Mouse (Mus musculus) gonadal fat pad, adult 2 months (tissue): ENCODE measurements at regions not wholly inside any gene's neighbourhood (a gene's known extent, or its start where the extent isn't known, plus 50 kb on each side); places are given as distances from the start of the nearest gene placed in this dataset.

Experiments
- DNase-seq: peaks from one replicate; pipeline ENCODE4 v3.0.0-alpha.2; 2012; ENCODE audit warnings: low read depth

DNA sequence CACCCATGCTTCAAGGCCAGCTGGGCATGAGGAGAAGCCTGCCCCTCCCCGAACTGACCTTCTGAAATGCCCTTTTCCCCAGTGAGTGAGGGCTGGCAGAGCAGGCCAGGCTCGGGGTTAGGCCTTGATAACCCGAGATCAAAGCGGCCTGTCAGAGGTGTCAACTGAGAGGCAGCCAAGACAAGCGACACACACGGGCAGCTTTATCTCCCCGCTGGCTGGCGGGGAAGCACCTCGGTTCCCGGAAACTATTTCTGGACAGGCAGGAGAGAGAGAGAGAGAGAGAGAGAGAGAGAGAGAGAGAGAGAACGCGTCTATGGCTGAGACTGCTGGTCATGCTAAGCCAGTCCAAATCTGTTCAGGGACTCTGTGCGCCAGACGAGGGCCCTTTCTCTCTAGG is 95.3 kb upstream of the Tbx3 start:
- no peak for DNase-seq

DNA sequence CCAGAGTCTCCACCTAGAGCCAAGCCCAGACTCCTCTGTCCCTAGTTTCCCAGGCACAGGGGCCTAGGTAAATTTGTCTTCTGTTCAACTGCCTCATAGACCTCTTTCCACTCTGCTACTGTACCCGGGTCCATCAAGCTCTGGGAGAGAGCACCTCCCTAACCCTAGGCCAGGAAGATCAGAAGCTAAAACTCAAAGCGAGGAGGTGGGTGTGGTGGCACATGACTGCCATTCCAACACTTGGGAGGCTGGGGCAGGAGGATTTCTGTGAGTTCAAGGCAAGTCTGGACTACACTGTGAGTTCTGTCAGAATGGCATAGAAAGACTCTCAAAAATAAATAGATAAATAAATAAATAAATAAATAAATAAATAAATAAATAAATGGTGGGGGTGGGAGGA is 91.2 kb upstream of the Tbx3 start:
- no peak for DNase-seq

DNA sequence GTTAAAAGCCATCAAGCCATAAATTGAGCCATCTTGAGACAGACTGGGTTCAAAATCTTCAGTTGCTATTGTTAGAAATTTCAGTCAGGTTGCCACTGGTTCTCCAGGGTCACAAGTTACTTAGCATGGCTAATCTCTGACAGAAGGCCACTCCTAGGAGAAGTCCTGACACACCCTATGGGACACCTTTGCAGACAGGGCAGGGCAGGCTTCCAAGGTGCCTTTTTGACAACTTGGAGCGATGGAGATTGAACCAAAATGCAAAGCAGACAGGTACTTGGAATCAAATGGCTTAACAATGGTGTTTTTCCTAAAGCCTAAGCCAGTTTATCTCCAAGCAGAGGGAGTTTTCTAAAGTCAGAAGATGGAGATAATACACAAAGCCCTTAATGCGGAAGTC is 90.7 kb upstream of the Tbx3 start:
- no peak for DNase-seq

DNA sequence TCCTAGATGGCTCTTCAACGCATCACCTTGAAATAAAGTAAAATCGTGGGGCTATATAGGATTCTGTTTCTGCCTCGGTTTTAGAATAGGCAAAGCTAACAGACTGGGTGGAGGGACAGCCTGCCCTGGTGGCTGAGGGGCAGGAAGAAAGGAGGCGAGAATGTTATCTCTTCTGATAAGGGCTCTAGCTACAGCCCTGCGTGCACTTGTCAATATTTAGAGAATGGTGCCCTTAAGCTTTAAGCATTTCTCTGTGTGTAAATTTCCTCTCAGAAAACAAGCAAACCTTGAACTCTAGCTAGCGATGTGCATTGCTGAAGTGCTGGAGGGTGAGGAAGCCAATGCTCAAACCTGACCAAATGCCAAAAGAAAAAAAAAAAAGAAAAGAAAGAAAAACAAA is 90.1 kb upstream of the Tbx3 start:
- no peak for DNase-seq

DNA sequence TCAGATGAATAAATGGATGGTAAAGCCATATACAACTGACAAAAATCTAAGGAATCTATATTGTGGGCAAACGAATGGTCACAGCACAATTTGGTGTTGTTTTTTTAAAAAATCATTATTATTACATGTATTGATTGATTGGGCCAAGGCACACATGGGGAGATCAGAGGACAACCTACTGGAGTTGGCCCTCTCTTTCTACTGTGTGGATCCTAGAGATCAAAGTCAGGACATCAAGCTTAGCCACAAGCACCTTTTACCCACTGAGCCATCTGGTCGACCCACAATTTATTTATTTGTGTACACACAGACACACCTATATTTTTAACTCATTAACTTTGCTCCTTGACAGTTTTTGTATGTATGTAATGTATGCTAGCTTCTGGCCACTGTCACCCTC is 89.7 kb upstream of the Tbx3 start:
- no peak for DNase-seq

DNA sequence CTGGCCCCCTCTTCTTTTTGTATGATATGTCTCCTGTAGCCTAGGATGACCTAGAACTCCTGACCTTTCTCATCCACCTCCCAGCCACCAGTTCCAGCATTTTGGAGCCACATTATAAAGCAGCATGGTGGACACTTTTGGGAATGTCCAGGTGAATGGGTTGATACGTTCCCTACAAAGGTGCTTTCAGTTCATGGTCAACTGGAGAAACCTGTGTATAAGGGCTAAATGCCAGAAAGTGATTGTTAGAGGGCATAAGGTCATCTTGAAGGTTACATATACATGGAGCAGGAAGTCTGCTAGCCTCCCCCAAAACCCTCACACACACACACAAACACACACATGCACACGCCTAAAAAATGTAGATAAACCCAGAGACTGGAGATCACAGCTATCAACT is 86.1 kb upstream of the Tbx3 start:
- DNase-seq: no peak

GRCm38 (mm10) chr5:119584914-119585313 is 85.6 kb upstream of the Tbx3 start:
- no peak for DNase-seq

GRCm38 (mm10) chr5:119586391-119587058 is 83.9 kb upstream of the Tbx3 start:
- no peak for DNase-seq

GRCm38 (mm10) chr5:119587239-119587811 is 83.1 kb upstream of the Tbx3 start:
- DNase-seq: no peak

DNA sequence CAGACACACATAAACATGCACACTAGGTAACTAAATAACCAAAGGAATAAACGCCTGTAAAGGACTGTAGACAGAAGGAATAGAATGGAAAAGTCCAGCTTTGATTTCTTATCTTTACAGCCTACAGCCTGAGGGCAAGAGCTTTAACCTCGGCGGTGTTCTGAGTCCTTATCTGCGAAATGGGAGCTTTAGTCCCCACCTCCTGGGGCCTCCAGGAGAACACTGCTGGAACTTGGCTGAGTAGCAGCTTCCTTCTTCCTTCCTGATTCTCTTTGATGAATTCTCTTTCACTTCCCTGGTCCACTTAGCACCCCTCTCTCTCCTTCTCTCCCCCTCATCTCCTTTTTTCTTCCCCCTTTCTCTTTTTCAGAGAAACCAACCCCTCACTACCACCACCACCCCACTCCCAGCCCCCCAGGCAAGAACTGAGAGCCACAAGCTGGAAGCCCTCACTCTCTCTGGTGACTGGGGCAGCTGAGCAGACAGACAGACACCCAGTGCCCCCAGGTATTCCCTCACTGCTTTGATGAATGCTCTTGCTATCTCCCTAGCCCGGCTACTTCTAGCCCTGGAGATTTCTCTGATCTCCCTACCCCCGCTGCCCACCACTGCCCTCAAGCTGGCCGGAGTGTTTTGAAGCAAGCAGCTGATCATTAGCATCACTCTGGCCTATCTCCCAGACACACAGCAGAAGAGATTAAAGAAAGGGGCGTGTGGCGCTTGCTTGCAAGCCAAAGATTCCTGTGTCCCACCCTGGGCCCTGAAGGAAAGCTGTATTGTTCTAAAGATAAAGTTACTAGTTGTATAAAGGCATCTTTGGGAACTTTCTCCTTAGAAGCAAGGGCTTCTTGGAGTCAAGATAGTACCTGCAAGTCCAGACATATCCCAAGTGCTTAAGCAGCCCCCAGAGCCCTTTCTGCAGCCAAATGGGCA is 81.9 kb upstream of the Tbx3 start:
- no peak for DNase-seq

GRCm38 (mm10) chr5:119591271-119591670 is 79.2 kb upstream of the Tbx3 start:
- no peak for DNase-seq

DNA sequence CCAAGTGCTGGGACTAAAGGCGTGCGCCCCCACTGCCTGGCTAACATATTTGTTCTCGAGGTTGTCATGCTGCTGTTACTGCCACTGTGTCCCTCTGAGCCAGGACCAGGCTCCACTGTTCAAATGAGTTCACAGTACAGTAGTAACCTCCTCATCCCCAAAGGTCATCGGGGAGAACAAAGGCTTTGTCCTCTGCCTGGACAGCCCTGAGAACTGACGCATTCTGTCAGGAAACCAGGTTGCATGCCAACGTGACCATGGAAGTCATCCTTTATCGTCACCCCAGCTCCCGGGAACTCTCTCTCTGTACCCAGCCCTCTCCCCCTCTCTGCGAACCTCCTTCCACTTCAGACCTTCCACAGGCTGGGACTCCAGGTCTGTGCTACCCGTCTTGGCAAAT is 77.6 kb upstream of the Tbx3 start:
- DNase-seq: no peak

DNA sequence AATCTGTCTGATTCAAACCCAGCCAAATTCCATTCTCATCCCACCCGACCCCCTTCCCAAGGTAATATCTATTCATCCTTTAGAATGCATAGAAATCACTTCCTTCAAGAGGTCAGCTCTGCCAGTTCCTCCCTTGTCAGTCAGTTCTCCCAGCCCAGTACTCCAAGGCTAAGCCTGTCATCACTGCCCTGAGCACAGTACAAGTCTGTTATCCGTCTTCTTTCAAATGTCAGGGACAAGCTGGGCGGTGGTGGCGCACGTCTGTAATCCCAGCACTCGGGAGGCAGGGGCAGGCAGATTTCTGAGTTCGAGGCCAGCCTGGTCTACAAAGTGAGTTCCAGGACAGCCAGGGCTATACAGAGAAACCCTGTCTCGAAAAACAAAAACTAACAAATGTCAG is 75.9 kb upstream of the Tbx3 start:
- no peak for DNase-seq

DNA sequence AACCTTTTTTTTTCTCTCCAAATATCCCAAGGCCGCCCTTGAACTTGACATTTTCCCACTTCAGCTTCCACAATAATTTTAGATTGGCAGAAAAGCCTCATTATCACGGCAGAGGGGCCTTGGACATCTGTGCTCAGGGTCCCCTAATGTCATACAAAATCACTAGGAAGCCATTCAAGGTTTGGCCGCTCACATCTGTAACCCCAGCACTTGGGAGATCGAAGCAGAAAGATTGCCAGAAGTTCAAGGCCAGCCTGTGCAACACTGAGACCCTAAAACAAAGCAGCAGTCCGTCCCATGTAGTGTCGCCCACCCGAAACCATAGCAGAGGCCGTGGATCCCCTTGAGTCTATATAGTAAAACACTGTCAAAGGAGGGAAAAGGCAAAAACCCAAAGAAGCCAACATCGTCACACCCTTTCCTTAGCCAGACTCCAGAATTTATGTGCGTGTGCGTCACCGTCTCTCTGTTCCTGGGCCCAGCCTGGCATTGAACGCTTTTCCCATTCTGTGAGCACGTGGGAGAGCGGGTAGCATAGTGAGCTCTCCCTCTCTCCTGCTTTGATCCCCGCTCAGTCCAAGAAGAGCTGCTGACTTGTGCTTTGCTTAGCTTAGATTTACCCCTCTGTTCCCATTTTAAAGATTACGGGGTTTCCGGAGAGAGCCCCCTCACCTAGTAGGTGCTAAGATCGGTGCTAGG is 74.0 kb upstream of the Tbx3 start:
- no peak for DNase-seq

GRCm38 (mm10) chr5:119596994-119597391 is 73.5 kb upstream of the Tbx3 start:
- no peak for DNase-seq

GRCm38 (mm10) chr5:119597530-119597929 is 72.9 kb upstream of the Tbx3 start:
- DNase-seq: no peak

- no peak for DNase-seq
Observed at GRCm38 (mm10) chr5:119598166-119598565, 72.3 kb upstream of the Tbx3 start.

- no peak for DNase-seq
Observed at GRCm38 (mm10) chr5:119601390-119601789, 69.1 kb upstream of the Tbx3 start.

- DNase-seq: no peak
Observed at GRCm38 (mm10) chr5:119602001-119602400, 68.5 kb upstream of the Tbx3 start.

DNA sequence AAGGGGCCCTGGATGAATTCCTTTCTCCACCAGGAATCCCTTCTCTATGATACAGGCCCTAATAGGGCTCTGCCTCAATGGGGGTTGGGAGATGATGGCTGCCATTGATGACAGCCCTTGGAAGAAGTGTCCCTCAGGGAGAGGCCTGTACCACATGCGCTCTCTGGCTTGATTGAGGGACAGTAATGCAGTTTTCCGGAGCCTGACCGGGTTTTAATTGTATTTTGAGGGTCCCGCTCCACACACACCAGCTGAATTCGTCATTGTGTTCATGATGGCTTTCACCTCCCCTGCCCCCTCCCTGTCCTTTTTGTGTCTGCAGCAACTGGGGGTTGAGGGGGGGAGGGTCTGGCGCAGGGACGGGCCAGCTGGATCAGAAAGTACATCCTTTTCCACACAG is 65.0 kb upstream of the Tbx3 start:
- no peak for DNase-seq

- no peak for DNase-seq
Observed at GRCm38 (mm10) chr5:119613413-119613812, 57.1 kb upstream of the Tbx3 start.
